Mouse (Mus musculus): Measurements from ENCODE around the gene Gm21854. TPM values are rescaled to one million over a fixed set of nuclear protein-coding genes. Genes with fewer than 3 reads are reported as not detected.
"Not testable (repeated sequence)": the region's sequence is repeated elsewhere in the genome, so short reads cannot be mapped to it uniquely, and the experiment has no call there.

Gm21854 gene
- not detected for polyA plus RNA-seq (2017; shearing (Covaris generic))

DNA sequence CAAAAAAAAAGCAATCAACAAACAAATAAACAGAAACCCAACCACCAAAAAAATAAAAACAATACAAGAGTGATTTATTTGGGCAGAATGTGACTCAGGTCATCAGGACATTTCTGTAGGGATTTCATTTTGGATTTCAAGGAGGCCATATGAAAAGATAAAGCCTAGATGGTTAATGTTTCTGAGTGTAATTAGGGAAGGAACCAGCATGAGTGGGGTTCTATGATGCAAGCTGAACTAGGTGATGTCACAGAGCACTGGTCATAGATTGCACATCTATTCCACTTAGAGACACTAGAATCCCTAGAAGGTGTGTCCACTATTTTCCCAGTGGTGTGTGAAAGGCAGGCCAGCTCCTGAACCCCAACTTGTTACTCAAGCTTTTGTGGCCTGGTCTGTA is at the start of gene Gm21854:
Gene Gm21854, plus strand, starts transcription at position 301 of the 400 bp plus-strand sequence.
- ATAC-seq: not testable (repeated sequence)

Other genes with a start within 250 kb of the Gm21854 start
- not detected for gene Gm20914, start 69.0 kb downstream of the Gm21854 start, polyA plus RNA-seq (2017; shearing (Covaris generic))
- gene Gm28171, start 136.4 kb downstream of the Gm21854 start, polyA plus RNA-seq (2017; shearing (Covaris generic)): not detected

Data from activated CD4-positive, CD25-positive, alpha-beta regulatory T cell, adult 4 months (primary cell).